Mouse (Mus musculus) E14TG2a.4 (cell line): ENCODE results near the gene Itpr1.

Source experiments
- H3K27me3 ChIP-seq: 2 replicates; pipeline ENCODE4 v1.6.1; 2014; ENCODE audit warnings: low read length, control low read depth; ENCODE audit not compliant: insufficient read depth
- H3K36me3 ChIP-seq: 2 replicates; pipeline ENCODE4 v1.6.1; 2014; ENCODE audit warnings: low read length, control low read depth; ENCODE audit not compliant: insufficient read depth
- H3K4me1 ChIP-seq: replicated peaks from 2 replicates; pipeline ENCODE4 v1.6.1; 2014; ENCODE audit warnings: low read depth, low read length, control low read depth
- H3K4me3 ChIP-seq: replicated peaks from 2 replicates; pipeline ENCODE4 v1.5.1; 2014; ENCODE audit warnings: mild to moderate bottlenecking, low read length
- H3K9me3 ChIP-seq: 2 replicates; pipeline ENCODE4 v1.6.1; 2014; ENCODE audit warnings: low read length, control low read depth
- CTCF ChIP-seq: conservative IDR thresholded peaks from 2 replicates; pipeline ENCODE4 v1.5.1; 2014; ENCODE audit warnings: low read length
- NANOG ChIP-seq: IDR thresholded peaks from 2 replicates; pipeline ENCODE4 v1.6.1; 2014; ENCODE audit warnings: borderline replicate concordance, low read length, mixed read lengths
- POU5F1 ChIP-seq: IDR thresholded peaks from 2 replicates; pipeline ENCODE4 v1.6.1; 2014; ENCODE audit warnings: low read length, borderline replicate concordance

Itpr1 gene

GRCm38 (mm10) chr6:108467597-108467996 lies 254.7 kb downstream of the Itpr1 start:
- peaks cover 6% of the 10 kb centered on the region; the same call in 1 of the 2 replicates for H3K4me1 ChIP-seq
- no peak overlapping the region for H3K4me3 ChIP-seq
- H3K9me3 ChIP-seq: no peaks in the 10 kb centered on the region
- TF ChIP-seq POU5F1 (no peak), CTCF (no peak), NANOG (no peak)
- no peaks in the 10 kb centered on the region for H3K27me3 ChIP-seq
- H3K36me3 ChIP-seq: peaks cover 16% of the 10 kb centered on the region

GRCm38 (mm10) chr6:108468226-108468825 lies 255.4 kb downstream of the Itpr1 start:
- no peaks in the 10 kb centered on the region for H3K27me3 ChIP-seq
- no peak overlapping the region for H3K4me3 ChIP-seq
- H3K4me1 ChIP-seq: peaks cover 6% of the 10 kb centered on the region; the same call in 1 of the 2 replicates
- no peaks in the 10 kb centered on the region for H3K9me3 ChIP-seq
- peaks cover 17% of the 10 kb centered on the region for H3K36me3 ChIP-seq
- TF ChIP-seq NANOG: no peak
- no peak for TF ChIP-seq POU5F1
- no peak for TF ChIP-seq CTCF

- Histone ChIP-seq H3K9me3 (no peaks in the 10 kb centered on the region), H3K4me3 (no peak overlapping the region), H3K4me1 (peaks cover 6% of the 10 kb centered on the region; the same call in 1 of the 2 replicates), H3K27me3 (no peaks in the 10 kb centered on the region), H3K36me3 (peaks cover 32% of the 10 kb centered on the region)
- TF ChIP-seq NANOG (no peak), CTCF (no peak), POU5F1 (no peak)
These were observed 259.0 kb downstream of the Itpr1 start for GRCm38 (mm10) chr6:108471878-108472277.

- Histone ChIP-seq H3K27me3 (no peaks in the 10 kb centered on the region), H3K4me3 (no peak overlapping the region), H3K4me1 (peaks cover 6% of the 10 kb centered on the region; the same call in 1 of the 2 replicates), H3K9me3 (no peaks in the 10 kb centered on the region), H3K36me3 (peaks cover 32% of the 10 kb centered on the region)
- no peak for TF ChIP-seq POU5F1
- TF ChIP-seq NANOG: no peak
- TF ChIP-seq CTCF: no peak
These were observed 259.9 kb downstream of the Itpr1 start for GRCm38 (mm10) chr6:108472748-108473147.

GRCm38 (mm10) chr6:108476797-108477235 lies 263.9 kb downstream of the Itpr1 start:
- Histone ChIP-seq H3K4me1 (no peaks in the 10 kb centered on the region), H3K9me3 (no peaks in the 10 kb centered on the region), H3K27me3 (no peaks in the 10 kb centered on the region), H3K36me3 (peaks cover 28% of the 10 kb centered on the region), H3K4me3 (no peak overlapping the region)
- no peak for TF ChIP-seq NANOG
- no peak for TF ChIP-seq CTCF
- TF ChIP-seq POU5F1: no peak

- no peaks in the 10 kb centered on the region for H3K4me1 ChIP-seq
- H3K4me3 ChIP-seq: no peak overlapping the region
- H3K9me3 ChIP-seq: no peaks in the 10 kb centered on the region
- peaks cover 35% of the 10 kb centered on the region for H3K36me3 ChIP-seq
- no peaks in the 10 kb centered on the region for H3K27me3 ChIP-seq
- TF ChIP-seq POU5F1 (no peak), CTCF (no peak), NANOG (no peak)
These were observed 264.7 kb downstream of the Itpr1 start for GRCm38 (mm10) chr6:108477602-108478001.

GRCm38 (mm10) chr6:108481190-108481589 lies 268.3 kb downstream of the Itpr1 start:
- Histone ChIP-seq H3K4me3 (no peak overlapping the region), H3K27me3 (no peaks in the 10 kb centered on the region), H3K9me3 (no peaks in the 10 kb centered on the region), H3K4me1 (no peaks in the 10 kb centered on the region), H3K36me3 (peaks cover 47% of the 10 kb centered on the region)
- no peak for TF ChIP-seq CTCF
- TF ChIP-seq NANOG: no peak
- no peak for TF ChIP-seq POU5F1

- Histone ChIP-seq H3K36me3 (peaks cover 49% of the 10 kb centered on the region), H3K27me3 (no peaks in the 10 kb centered on the region), H3K4me1 (no peaks in the 10 kb centered on the region), H3K4me3 (no peak overlapping the region), H3K9me3 (no peaks in the 10 kb centered on the region)
- TF ChIP-seq CTCF (no peak), POU5F1 (no peak), NANOG (no peak)
These were observed 269.6 kb downstream of the Itpr1 start for GRCm38 (mm10) chr6:108482464-108482863.
